Mouse (Mus musculus): ENCODE measurements around the gene Vmn1r84. TPM values are rescaled to one million over a fixed set of nuclear protein-coding genes. Genes with fewer than 3 reads are reported as not detected.

The Vmn1r84 gene
- not detected for polyA plus RNA-seq (2014; fragmentation: Illumina TruSeq; extraction: RNeasy Lipid Tissue Mini Kit (QIAGEN cat#74804); ENCODE audit: low read depth, low replicate concordance)

GRCm38 (mm10) chr7:12369173-12369572 is at the start of gene Vmn1r84:
Gene Vmn1r84 (minus strand): TSS chr7:12369273.

DNA sequence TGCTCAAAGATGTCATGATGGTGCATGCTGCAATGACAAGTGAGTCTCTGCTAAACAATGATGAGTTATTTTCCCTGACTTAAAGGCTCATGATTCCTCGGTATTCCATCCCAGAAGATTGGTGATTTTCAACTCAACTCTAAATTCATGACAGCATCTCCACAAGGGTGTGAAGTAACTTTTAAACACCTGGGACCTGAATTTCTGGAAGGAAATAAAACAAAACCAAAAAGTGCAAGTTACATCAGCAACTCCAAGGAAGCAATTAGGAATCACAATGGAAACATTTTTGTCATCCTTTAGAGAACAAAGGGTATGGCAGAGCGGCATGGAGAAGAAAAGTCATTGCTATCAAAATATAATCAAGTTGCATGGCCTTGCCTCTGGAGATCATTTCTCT is 39.7 kb downstream of the Vmn1r84 start, which contains the start of gene Vmn1r83:
Vmn1r83 (minus strand) TSS at position 101 of the 400 bp plus-strand sequence.

Other genes with a start within 250 kb of the Vmn1r84 start
- gene Vmn1r78, start 219.0 kb downstream of the Vmn1r84 start, polyA plus RNA-seq (2014; fragmentation: Illumina TruSeq; extraction: RNeasy Lipid Tissue Mini Kit (QIAGEN cat#74804); ENCODE audit: low read depth, low replicate concordance) = not detected
- gene Vmn1r79, start 198.0 kb downstream of the Vmn1r84 start, polyA plus RNA-seq (2014; fragmentation: Illumina TruSeq; extraction: RNeasy Lipid Tissue Mini Kit (QIAGEN cat#74804); ENCODE audit: low read depth, low replicate concordance) = not detected
- not detected for gene Vmn1r80, start 180.0 kb downstream of the Vmn1r84 start, polyA plus RNA-seq (2014; fragmentation: Illumina TruSeq; extraction: RNeasy Lipid Tissue Mini Kit (QIAGEN cat#74804); ENCODE audit: low read depth, low replicate concordance)
- not detected for gene Vmn1r81, start 101.0 kb downstream of the Vmn1r84 start, polyA plus RNA-seq (2014; fragmentation: Illumina TruSeq; extraction: RNeasy Lipid Tissue Mini Kit (QIAGEN cat#74804); ENCODE audit: low read depth, low replicate concordance)
- gene Vmn1r82, start 68.8 kb downstream of the Vmn1r84 start, polyA plus RNA-seq (2014; fragmentation: Illumina TruSeq; extraction: RNeasy Lipid Tissue Mini Kit (QIAGEN cat#74804); ENCODE audit: low read depth, low replicate concordance) = not detected
- not detected for gene Vmn1r83, start 39.8 kb downstream of the Vmn1r84 start, polyA plus RNA-seq (2014; fragmentation: Illumina TruSeq; extraction: RNeasy Lipid Tissue Mini Kit (QIAGEN cat#74804); ENCODE audit: low read depth, low replicate concordance)
- 2.5 TPM for gene Zfp551, start 53.5 kb upstream of the Vmn1r84 start, polyA plus RNA-seq (2014; fragmentation: Illumina TruSeq; extraction: RNeasy Lipid Tissue Mini Kit (QIAGEN cat#74804); ENCODE audit: low read depth, low replicate concordance)
- gene Zfp606, start 109.0 kb upstream of the Vmn1r84 start, polyA plus RNA-seq (2014; fragmentation: Illumina TruSeq; extraction: RNeasy Lipid Tissue Mini Kit (QIAGEN cat#74804); ENCODE audit: low read depth, low replicate concordance) = 28.9 TPM
- gene 2900092C05Rik, start 143.2 kb upstream of the Vmn1r84 start, polyA plus RNA-seq (2014; fragmentation: Illumina TruSeq; extraction: RNeasy Lipid Tissue Mini Kit (QIAGEN cat#74804); ENCODE audit: low read depth, low replicate concordance) = not detected
- not detected for gene Vmn2r53, start 239.5 kb upstream of the Vmn1r84 start, polyA plus RNA-seq (2014; fragmentation: Illumina TruSeq; extraction: RNeasy Lipid Tissue Mini Kit (QIAGEN cat#74804); ENCODE audit: low read depth, low replicate concordance)